Mouse (Mus musculus): ENCODE measurements around the gene Mettl16. TPM values are rescaled to one million over a fixed set of nuclear protein-coding genes. Genes with fewer than 3 reads are reported as not detected.

Mettl16 gene
- total RNA-seq, 1 experiment from 2014 or later: 50.6 TPM

GRCm38 (mm10) chr11:74842045-74842444, 71.4 kb downstream of the Mettl16 start:
- ATAC-seq (replicated peaks; ENCODE audit: low read depth, poor library complexity, severe bottlenecking): no peak

DNA sequence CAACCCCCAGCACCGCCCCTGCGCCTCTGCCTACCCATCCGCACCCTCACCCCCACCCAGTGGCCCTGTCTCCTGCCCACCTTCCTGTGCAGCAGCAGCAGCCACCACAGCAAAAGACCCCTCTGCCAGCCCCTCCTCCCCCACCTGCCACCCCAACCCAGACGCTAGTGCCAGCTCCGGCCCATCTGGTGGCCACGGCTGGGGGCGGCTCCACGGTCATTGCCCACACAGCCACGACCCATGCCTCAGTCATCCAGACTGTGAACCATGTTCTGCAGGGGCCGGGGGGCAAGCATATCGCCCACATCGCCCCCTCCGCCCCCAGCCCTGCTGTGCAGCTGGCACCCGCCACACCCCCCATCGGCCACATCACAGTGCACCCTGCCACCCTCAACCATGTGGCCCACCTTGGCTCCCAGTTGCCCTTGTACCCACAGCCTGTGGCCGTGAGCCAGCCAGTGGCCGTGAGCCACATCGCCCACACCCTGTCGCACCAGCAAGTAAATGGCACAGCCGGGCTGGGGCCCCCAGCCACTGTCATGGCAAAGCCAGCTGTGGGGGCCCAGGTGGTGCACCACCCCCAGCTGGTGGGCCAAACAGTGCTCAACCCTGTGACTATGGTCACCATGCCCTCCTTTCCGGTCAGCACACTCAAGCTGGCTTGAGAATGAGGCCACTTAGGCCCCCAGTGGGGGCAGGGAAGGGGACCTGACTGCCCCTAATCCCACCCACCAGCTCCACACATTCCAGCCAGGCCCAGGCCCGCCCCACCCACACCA, 72.2 kb downstream of the Mettl16 start:
- no peak for ATAC-seq (replicated peaks; ENCODE audit: low read depth, poor library complexity, severe bottlenecking)

- no peak for ATAC-seq (replicated peaks; ENCODE audit: low read depth, poor library complexity, severe bottlenecking)
These were observed 72.7 kb downstream of the Mettl16 start for GRCm38 (mm10) chr11:74843435-74843714.

DNA sequence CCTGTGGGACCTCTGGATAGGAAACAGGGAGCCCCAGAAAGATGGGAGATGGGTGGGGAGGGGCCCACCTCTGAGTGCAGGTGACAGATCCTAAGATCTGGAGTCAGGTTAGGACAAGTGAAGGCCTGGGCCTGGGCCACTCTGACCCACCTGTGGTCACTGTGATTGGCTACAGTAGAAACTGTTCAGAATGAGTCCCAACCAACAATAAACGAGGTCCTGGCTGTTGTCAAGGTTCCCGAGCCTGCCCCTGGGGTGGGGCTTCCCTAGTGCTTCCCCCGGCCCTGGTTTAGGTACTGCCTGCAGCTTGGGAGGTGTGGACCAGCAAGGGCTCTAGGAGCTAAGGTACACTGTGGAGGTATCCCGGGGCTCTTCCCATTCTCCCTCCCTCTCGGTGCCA, 73.1 kb downstream of the Mettl16 start:
- ATAC-seq (replicated peaks; ENCODE audit: low read depth, poor library complexity, severe bottlenecking): no peak

DNA sequence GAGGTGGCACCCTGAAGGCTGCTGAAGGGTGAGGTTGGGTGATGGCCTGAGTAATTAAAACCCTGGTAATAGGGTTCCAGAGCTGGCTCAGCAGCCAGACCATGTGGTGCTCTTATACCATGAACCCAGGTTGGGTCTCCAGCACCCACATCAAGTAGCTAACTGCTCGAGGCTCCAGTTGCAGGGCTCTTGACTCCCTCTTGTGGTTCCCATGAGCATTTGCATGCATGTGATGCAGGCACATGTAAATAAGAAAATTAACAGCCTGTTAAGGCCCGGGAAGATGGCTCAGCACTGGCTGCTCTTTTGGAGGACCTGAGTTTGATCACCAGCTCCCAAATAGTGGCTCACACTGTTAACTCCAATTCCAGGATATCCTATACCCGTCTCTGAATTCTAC, 75.2 kb downstream of the Mettl16 start:
- no peak for ATAC-seq (replicated peaks; ENCODE audit: low read depth, poor library complexity, severe bottlenecking)

DNA sequence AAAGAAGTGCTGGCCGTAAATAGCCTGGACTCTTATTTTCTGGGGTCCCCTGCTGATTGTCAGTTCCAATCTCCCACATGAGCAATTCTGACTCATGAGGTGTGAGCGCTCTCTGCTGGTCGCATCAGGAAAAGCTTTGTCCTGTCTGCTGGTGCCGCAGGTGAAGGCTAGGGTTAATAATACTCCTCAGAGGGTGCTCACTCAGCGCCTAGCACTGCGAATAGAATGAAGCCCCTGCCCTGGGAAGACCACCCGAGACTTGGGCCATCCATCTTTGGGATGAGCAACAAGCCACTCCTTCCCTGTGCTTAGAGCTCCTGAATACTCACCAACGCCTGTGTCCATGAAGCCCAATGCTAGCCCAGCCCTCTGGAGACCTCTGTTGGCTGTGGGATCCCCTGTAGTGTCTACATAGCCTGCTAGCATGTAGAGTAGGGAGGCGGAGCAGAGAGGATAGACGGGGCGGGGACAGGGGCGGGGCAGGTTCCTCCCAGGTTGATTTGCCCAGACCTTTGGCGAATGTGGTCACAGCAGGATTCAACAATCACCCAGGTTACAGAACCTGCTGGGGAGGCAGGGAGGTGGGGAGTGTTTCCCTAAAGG, 77.4 kb downstream of the Mettl16 start:
- ATAC-seq (replicated peaks; ENCODE audit: low read depth, poor library complexity, severe bottlenecking): peak; percentile 84

DNA sequence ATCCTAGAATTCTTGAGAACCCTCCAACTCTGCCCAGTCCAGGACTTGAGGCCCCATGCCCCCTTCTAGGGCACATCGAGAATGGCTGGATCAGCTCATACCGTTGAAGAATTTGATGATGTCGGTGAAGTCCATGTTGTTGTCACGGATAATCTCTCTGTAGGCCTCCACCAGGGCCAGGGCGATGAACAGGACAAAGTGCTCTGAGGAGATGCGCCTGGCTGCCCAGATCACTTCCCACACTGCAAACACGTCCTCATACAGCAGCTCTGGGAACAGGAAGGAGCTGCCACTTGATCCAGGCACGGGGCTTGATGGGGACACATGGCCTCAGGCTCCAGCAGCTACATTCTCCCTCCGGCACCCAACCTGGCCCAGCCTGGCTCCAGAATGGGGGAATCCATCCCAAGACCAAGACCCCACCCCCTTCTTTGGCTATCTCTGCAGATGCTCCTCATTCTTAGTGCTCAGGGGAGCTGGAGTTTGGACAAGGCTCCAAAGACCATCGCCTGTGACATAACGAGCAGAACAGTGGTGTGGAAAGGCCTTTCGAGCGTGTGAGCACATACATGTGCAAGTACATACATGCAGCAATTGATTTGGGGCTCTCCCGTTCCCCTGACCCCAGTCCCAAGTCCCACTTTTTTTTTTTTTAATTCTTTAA, 80.5 kb downstream of the Mettl16 start:
- ATAC-seq (replicated peaks; ENCODE audit: low read depth, poor library complexity, severe bottlenecking): no peak

GRCm38 (mm10) chr11:74857756-74858155, 87.1 kb downstream of the Mettl16 start:
- ATAC-seq (replicated peaks; ENCODE audit: low read depth, poor library complexity, severe bottlenecking): no peak

GRCm38 (mm10) chr11:74862129-74862528, 91.5 kb downstream of the Mettl16 start:
- no peak for ATAC-seq (replicated peaks; ENCODE audit: low read depth, poor library complexity, severe bottlenecking)

- ATAC-seq (replicated peaks; ENCODE audit: low read depth, poor library complexity, severe bottlenecking): no peak
These were observed 92.8 kb downstream of the Mettl16 start for GRCm38 (mm10) chr11:74863471-74863870.

GRCm38 (mm10) chr11:74864421-74864820, 93.8 kb downstream of the Mettl16 start:
- no peak for ATAC-seq (replicated peaks; ENCODE audit: low read depth, poor library complexity, severe bottlenecking)

GRCm38 (mm10) chr11:74865252-74865651, 94.6 kb downstream of the Mettl16 start:
- ATAC-seq (replicated peaks; ENCODE audit: low read depth, poor library complexity, severe bottlenecking): no peak

DNA sequence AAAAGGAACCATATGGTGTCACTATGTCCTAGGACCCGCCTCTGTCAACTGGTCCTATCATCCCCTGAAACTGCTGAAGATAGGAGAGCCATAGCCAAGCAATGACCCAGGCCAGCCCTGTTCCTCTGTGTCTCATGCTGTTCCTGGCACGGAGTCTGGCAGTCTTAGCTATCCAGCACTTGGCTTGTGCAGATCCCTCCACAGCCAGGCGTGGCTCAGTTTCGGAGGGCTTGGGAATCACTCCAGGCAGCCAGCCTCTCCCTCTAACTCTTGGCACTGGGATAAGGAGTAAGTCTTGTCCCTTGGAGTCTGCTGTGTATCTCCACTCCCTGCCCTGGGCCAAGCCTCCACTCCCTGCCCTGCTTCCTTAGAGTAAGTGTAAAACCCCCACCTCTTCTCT, 96.0 kb downstream of the Mettl16 start:
- no peak for ATAC-seq (replicated peaks; ENCODE audit: low read depth, poor library complexity, severe bottlenecking)

GRCm38 (mm10) chr11:74867181-74867580, 96.6 kb downstream of the Mettl16 start:
- ATAC-seq (replicated peaks; ENCODE audit: low read depth, poor library complexity, severe bottlenecking): no peak

- no peak for ATAC-seq (replicated peaks; ENCODE audit: low read depth, poor library complexity, severe bottlenecking)
These were observed 97.6 kb downstream of the Mettl16 start for GRCm38 (mm10) chr11:74868046-74868760.

GRCm38 (mm10) chr11:74869603-74870002, 99.0 kb downstream of the Mettl16 start:
- no peak for ATAC-seq (replicated peaks; ENCODE audit: low read depth, poor library complexity, severe bottlenecking)

- no peak for ATAC-seq (replicated peaks; ENCODE audit: low read depth, poor library complexity, severe bottlenecking)
These were observed 99.9 kb downstream of the Mettl16 start for GRCm38 (mm10) chr11:74870544-74870943.

GRCm38 (mm10) chr11:74870991-74871622, 100.5 kb downstream of the Mettl16 start:
- no peak for ATAC-seq (replicated peaks; ENCODE audit: low read depth, poor library complexity, severe bottlenecking)

- no peak for ATAC-seq (replicated peaks; ENCODE audit: low read depth, poor library complexity, severe bottlenecking)
These were observed 104.0 kb downstream of the Mettl16 start for GRCm38 (mm10) chr11:74874630-74875029.

- no peak for ATAC-seq (replicated peaks; ENCODE audit: low read depth, poor library complexity, severe bottlenecking)
These were observed 106.2 kb downstream of the Mettl16 start for GRCm38 (mm10) chr11:74876801-74877200.
